Mouse (Mus musculus) CH12F3 (cell line): ENCODE data around the gene Col4a4.

Experiments used
- in situ Hi-C: fragments of 300-500 bp; cut with MboI; formaldehyde crosslinking; loops from 2 replicates; pipeline ENCODE4 v1.14.3; 2020; ENCODE audit warnings: low sequenced_read_pairs

Gene Col4a4

GRCm38 (mm10) chr1:82578320-82578719 is 8.3 kb downstream of the Col4a4 start:
- in situ Hi-C loops = loop anchor here (10.0 kb wide), 1 partner anchor 66 kb away; no protein-coding TSS in a partner anchor

DNA sequence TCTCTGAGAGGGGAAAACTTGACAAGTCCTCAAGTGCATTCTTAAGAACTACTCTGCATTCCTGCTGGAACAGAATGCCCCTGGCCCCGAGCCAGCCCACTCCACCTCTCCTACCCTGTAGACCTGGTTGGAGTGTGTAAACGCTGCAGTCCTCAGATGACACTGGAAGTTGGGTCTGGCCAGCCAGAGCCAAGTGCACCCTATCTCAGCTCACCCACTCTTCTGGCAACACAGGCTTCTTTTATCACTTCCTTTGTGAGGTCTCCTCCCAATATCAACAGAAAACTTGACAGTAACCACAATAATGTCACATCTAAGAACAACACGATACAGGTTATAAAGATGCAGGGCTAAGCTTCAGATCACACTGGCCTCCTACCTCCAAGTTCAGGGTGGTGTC is 8.7 kb downstream of the Col4a4 start:
- in situ Hi-C loops = loop anchor here (10.0 kb wide), 1 partner anchor 67 kb away; no protein-coding TSS in a partner anchor

DNA sequence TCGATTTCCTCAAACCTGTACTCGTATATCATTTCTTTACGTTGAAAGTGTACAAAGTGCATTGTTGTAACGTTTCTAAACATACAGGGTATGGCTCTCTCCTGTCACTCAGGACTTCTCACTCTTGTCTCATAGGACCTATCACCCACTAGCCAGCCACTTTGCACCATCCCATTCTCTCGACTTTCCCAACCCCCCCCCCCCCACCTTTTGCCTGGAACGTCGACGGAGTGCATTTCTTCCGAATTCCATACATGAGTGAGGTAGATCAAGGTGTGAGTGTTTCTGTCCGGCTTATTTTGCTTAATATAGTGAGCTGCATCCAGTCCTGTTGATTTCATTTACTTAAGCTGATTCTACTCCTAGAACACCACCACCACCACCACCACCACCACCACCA is 9.3 kb downstream of the Col4a4 start:
- in situ Hi-C loops = loop anchor here (10.0 kb wide), 1 partner anchor 67 kb away; no protein-coding TSS in a partner anchor

DNA sequence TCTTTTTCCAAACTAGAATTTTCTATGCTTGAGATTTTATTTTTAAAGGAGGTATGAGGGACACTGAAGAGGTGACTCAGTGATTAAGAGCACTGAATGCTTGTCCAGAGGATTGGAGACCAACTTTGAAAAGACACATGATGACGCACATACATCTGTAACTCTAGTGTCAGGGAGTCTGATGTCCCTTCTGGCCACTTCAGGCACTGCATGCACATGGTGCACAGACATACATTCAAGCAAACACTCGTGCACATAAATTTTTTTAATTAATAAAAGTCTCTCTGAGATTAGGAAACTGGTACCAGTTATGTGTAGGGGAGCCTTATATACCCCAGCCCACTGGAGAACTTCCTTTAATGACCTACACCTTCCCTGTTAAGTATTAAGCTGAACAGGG is 10.5 kb downstream of the Col4a4 start:
- in situ Hi-C loops = loop anchor here (10.0 kb wide), 1 partner anchor 69 kb away; no protein-coding TSS in a partner anchor

DNA sequence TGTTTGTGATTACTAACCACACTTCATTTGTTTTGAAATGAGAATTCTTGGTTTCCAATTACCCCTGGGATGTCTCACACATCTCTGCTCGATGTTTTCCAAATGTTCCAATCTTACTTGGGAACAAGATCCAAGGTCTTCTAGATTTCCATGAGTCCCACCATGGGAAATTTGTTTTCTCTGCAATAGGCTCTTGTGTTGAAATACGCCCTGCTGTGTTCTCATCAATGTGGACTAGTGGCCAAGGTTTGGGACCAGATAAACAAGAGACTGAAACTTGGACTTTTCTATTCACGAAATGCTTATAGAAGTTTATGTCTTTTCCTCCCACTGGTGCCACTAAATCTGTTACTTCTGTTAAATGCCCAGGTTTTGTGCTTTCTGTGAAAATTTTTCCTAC is 11.0 kb downstream of the Col4a4 start:
- in situ Hi-C loops = loop anchor here (10.0 kb wide), 1 partner anchor 69 kb away; no protein-coding TSS in a partner anchor

- in situ Hi-C loops = loop anchor here (10.0 kb wide), 1 partner anchor 73 kb away; no protein-coding TSS in a partner anchor
These were observed 14.9 kb downstream of the Col4a4 start for GRCm38 (mm10) chr1:82571758-82572157.

DNA sequence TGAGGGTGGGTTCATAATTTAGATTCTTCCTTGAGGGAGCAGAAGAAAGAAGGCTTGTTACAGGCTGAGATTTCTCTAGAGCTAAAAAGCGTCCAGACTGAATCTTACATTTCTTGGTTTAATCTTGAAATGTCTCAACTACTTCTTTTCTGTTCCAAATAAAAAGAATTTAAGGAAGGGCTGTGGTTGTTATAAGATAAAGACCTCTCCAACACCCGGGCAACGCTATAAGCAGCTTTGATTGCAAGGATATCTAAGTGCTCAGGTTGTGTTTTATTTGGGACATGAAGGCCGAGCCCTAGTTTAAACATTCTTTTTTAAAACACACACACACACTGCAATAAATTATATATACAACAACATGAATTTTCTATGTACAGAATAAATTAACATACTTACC is 17.2 kb downstream of the Col4a4 start:
- in situ Hi-C loops = no loop called here

DNA sequence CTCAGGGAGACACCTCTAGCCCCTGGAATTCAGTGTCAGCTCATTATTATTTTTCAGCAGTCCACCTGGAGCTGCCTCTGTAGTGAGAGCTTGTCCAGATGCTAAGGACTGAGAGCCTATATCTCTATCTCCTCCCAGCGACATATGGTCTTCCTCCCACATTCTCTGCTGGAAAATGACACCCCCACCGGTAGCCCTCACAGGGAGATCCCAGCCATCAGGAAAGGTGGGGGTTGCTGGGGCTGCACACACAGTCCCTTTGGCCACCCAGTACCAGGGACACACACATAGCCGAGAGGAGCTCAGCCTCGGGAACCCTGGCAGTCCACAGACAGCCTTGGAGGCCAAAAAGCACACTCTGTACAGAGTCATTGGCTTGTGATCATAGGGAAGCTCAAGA is 26.4 kb downstream of the Col4a4 start:
- in situ Hi-C loops = no loop called here

DNA sequence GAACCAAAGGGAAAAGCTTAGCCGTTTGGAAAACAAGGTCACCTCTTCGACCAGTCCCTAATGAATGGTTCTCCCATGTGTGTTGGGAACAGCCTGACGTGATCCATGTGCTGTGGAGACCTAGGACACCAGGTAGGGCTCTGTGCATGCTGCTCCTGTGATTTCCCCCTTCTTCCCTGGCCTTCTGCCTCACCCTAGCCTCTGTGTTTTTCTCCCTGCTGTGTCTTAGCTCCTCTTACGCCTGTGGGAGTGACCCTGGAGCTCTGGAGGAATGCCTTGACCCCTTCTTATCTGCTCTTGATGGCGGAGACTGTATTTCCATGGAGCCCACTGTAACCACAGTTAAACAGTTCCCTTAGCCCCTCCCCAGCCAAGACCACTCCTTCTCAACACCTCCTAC is 31.8 kb downstream of the Col4a4 start:
- in situ Hi-C loops = no loop called here

DNA sequence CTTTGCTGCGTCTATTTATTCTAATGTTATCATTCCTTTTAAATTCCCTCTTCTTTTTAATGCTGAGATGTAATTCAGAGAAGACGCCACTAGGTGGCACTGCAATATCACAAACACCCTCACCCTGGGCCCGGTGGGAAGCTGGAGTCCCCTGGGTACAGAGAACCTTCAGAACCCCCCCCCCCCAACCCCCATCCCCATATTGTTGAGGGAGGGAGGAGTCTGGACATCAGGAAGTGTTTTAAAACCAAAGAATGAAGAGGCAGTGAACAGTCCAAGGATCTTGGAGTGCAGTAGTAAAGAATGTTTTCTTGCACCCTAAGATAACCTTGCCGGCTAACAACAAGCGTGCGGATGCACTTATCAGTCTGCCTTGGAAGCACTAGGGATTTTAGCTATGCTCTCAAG is 32.2 kb downstream of the Col4a4 start:
- in situ Hi-C loops = no loop called here

DNA sequence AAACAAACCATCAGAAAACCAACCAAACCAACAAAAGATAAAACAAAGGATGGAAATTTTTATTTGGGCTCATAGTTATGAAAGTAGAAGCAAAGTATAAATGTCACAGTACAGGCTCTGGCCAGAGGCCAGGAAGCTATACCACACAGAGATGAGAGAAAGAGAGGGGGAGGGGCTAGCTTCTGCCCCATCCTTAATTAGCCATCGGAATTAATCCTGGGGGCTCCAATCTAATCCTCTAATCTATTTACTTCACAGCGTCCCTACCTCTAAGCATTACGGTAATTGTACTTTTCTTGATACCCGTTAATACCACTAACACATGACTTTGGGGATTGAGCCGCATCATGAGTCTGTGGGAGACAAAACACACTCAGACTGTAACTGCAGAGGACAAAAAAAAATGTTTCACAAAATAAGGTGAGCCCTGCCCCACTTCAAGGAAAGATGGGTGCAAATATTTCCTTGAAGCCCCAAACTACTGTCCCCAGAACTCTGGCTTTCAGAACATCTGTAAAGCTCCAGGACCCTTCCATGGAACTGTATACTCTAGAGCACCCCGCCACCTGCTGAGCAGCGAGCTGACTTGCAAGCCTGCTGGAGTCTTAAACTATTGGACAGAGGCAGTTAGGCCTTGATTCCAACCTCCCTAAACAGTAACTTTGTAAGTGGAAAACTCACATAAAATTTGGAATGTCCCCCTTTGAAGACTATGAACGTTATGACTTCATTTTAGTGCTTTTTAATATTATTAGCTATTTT is 41.3 kb downstream of the Col4a4 start:
- in situ Hi-C loops = no loop called here

GRCm38 (mm10) chr1:82544419-82545185 is 42.0 kb downstream of the Col4a4 start:
- in situ Hi-C loops = no loop called here

DNA sequence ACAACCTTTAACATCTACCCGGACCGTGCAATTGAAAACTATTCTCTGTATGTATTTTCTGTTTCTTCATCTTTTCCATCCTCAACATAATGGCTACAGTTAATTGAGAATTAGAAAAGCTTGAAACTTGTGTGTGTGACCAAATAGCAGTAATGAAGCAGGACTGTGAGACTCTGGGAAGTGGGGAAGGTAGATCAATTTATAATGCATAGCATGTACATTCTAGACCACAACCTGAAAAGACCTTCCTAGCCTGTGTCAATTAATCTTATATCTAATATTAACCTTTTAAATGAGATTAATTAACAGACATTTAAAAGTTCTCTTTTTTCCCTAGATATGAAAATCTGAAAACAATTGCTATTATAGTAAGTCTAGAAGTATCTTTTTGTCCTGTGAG is 42.7 kb downstream of the Col4a4 start:
- in situ Hi-C loops = no loop called here

DNA sequence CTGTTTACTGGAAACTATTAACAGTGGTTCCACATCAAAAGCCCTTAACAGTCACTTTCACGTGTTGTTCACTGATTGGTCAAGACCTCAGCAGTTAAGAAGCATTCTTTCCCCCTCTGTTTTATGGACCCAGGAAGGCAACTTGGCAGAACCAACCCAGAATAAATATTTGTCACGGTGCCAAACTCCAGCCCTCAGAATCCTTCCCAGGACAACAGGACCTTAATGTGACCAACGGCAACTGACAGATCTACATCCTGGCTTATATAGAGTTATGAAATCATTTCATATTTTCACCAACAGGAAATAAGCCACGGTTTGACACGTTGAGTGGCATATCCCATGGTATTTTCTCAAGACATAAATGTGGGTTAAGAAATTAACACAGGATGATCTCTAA is 46.6 kb downstream of the Col4a4 start:
- in situ Hi-C loops = no loop called here

DNA sequence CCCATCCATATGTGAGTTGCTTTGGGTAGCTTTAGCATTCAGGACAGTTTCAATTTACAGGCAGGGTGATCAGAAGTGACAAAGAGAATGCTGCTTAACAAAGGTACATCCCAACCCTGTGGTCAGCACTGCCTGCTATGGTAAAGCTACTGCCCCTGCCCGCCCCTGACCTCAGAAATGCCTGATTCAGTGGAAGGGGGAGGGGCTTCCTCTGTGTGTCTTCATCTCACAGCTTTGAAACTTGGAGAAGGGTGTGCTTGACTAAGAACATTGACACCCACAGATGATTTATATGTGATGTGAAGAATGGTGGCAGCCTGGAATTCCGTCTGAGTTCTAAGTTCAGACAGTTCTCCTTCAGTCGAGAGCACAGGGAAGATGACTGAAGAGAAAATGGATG is 48.8 kb downstream of the Col4a4 start:
- in situ Hi-C loops = no loop called here

- in situ Hi-C loops = no loop called here
These were observed 50.0 kb downstream of the Col4a4 start for GRCm38 (mm10) chr1:82536515-82537174.

- in situ Hi-C loops = no loop called here
These were observed 58.7 kb downstream of the Col4a4 start for GRCm38 (mm10) chr1:82527931-82528330.

DNA sequence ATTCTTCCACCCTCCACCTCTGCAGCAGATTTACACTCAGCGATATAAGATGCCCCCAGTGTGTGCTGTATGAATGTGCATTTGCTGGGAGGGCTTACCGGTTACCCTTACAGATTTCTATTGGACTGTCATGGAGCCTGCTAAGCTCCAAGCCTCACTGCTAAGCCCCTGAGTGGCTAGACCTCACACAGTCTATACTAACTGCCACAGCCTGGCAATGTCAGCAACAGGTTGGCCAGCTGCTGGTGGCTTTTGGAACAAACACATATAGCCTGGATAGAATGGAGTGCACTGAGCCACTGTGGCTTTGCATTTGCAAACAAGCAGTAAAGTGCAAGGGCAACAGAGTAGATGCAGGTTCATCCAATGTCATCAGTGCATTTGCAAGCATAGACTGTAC is 94.7 kb downstream of the Col4a4 start:
- in situ Hi-C loops = no loop called here

GRCm38 (mm10) chr1:82486371-82486770 is 100.3 kb downstream of the Col4a4 start:
- in situ Hi-C loops = no loop called here

DNA sequence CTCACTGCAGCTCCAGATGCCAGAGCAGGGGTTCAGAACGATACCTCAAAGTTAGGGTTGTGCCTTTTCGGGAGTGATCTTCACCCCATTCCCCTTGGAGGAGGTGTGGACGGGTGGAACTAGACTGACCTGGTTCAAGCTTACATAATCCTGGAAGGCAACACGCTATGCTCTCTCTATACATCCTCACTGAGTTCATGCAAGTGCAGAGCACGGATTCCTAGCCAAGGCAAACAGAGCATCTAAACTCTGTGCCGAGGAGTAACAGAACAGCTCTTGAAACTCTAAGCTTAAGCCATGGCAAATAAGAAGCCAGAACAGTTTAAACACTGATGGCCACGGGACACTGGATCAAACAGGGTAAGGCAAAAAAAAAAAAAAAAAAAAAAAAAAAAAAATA is 104.3 kb downstream of the Col4a4 start:
- in situ Hi-C loops = no loop called here

DNA sequence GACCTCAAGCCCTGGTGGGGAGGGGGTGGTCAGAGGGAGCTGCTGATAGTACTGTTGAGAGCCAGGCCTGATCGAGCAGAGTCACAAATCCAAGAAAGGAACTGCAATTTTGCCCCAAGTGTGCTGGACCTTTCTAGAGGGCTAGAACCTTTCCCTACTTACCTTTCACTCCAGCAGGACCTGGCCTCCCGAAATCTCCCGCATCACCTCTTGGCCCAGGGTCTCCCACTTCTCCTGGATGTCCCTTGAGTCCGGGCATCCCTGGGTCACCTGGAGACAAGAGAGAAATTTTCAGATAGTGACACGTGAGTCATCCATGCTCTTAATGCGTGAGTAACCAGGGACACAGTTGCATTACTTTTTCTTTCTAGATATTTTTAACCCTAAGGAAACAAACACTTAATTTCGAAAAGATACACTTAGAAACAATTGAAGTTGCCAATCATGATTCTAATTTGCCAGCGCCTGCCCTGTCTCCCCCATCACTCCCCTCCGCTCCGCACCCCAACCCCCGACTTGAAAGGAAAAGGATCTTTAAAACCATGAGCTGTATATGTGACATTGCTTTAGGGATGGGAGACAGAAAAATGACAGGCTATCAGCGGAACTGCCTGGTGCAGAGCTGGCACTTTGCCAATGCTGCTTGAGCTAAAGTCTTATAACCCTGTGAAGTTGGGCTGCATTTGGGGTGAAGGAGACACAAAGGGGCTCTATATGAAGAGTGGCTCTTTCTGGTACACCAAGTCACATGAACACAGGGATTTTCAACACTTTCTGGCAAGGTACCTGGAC is 106.8 kb downstream of the Col4a4 start:
- in situ Hi-C loops = no loop called here
